Mouse (Mus musculus) lung, postnatal 36 days (tissue): ENCODE data around the gene Limch1.

Source experiments
- DNase-seq: peaks from one replicate; pipeline ENCODE4 v3.0.0; 2022; ENCODE audit warnings: mixed read lengths

Limch1 gene

GRCm38 (mm10) chr5:66786621-66787061, 41.0 kb downstream of the Limch1 start:
- no peak for DNase-seq

GRCm38 (mm10) chr5:66789041-66789440, 43.4 kb downstream of the Limch1 start:
- no peak for DNase-seq

- no peak for DNase-seq
Observed at GRCm38 (mm10) chr5:66791161-66791560, 45.5 kb downstream of the Limch1 start.

- no peak for DNase-seq
Observed at GRCm38 (mm10) chr5:66793251-66793650, 47.6 kb downstream of the Limch1 start.

- DNase-seq: peak; percentile 50
Observed at GRCm38 (mm10) chr5:66797326-66797725, 51.7 kb downstream of the Limch1 start.

GRCm38 (mm10) chr5:66798135-66798534, 52.5 kb downstream of the Limch1 start:
- peak; percentile 30 for DNase-seq

GRCm38 (mm10) chr5:66798591-66799003, 53.0 kb downstream of the Limch1 start:
- DNase-seq: peak; percentile 79

GRCm38 (mm10) chr5:66800243-66800642, 54.6 kb downstream of the Limch1 start:
- peak; percentile 40 for DNase-seq

GRCm38 (mm10) chr5:66800977-66801376, 55.4 kb downstream of the Limch1 start:
- peak; percentile 43 for DNase-seq

- no peak for DNase-seq
Observed at GRCm38 (mm10) chr5:66802196-66802595, 56.6 kb downstream of the Limch1 start.

GRCm38 (mm10) chr5:66806335-66806734, 60.7 kb downstream of the Limch1 start:
- no peak for DNase-seq

GRCm38 (mm10) chr5:66807737-66808136, 62.1 kb downstream of the Limch1 start:
- no peak for DNase-seq

GRCm38 (mm10) chr5:66809016-66809570, 63.5 kb downstream of the Limch1 start:
- DNase-seq: no peak

- DNase-seq: peak; percentile 30
Observed at GRCm38 (mm10) chr5:66810396-66810795, 64.8 kb downstream of the Limch1 start.

- DNase-seq: no peak
Observed at GRCm38 (mm10) chr5:66814674-66815073, 69.0 kb downstream of the Limch1 start.

GRCm38 (mm10) chr5:66815877-66816276, 70.2 kb downstream of the Limch1 start:
- DNase-seq: no peak

GRCm38 (mm10) chr5:66816751-66817150, 71.1 kb downstream of the Limch1 start:
- peak; percentile 39 for DNase-seq

- DNase-seq: no peak
Observed at GRCm38 (mm10) chr5:66817184-66817956, 71.7 kb downstream of the Limch1 start.

- no peak for DNase-seq
Observed at GRCm38 (mm10) chr5:66822500-66823205, 77.0 kb downstream of the Limch1 start.

GRCm38 (mm10) chr5:66825586-66825985, 80.0 kb downstream of the Limch1 start:
- no peak for DNase-seq

- DNase-seq: no peak
Observed at GRCm38 (mm10) chr5:66826844-66827243, 81.2 kb downstream of the Limch1 start.

- no peak for DNase-seq
Observed at GRCm38 (mm10) chr5:66829505-66829904, 83.9 kb downstream of the Limch1 start.

GRCm38 (mm10) chr5:66830206-66830605, 84.6 kb downstream of the Limch1 start:
- DNase-seq: no peak

- DNase-seq: no peak
Observed at GRCm38 (mm10) chr5:66834756-66835155, 89.1 kb downstream of the Limch1 start.
